Mouse (Mus musculus): Measurements from ENCODE around the gene Ptprh. TPM values are rescaled to one million over a fixed set of nuclear protein-coding genes. Genes with fewer than 3 reads are reported as not detected.

Ptprh gene
- polyA plus RNA-seq, 1 experiment, result 0.08 TPM

DNA sequence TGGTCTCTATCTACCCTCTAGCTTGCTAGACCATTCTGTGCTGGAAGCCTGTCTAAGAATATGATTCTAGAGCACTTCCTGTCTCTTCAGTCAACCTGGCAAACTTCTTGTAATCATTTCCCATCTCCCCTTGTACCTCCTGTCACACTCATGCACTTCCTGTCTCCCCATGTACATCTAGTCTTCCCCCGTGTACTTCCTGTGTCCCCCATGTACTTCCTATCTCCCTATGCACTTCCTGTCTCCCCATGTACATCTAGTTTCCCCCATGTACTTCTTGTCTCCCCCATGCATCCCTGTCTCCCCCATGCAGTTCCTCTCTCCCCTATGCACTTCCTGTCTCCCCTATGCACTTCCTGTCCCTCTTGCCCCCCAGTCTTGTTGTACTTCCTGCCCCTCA, 85.4 kb downstream of the Ptprh start:
- no peak for DNase-seq
- TF ChIP-seq CTCF (IDR thresholded peaks at IDR 0.05; ENCODE audit: insufficient read depth, low read length) (no peak), POLR2A (IDR thresholded peaks at IDR 0.05; ENCODE audit: borderline replicate concordance, extremely low read depth, low read depth, low read length) (no peak)
- Histone ChIP-seq H3K4me1 (ENCODE audit: control insufficient read depth, insufficient read depth, low read length) (no peaks in the 10 kb centered on the region), H3K4me3 (replicated peaks; ENCODE audit: extremely low read depth, low read depth, low read length) (no peak overlapping the region)
- WGBS, result 34% methylated on average over 1 of the region's 1 CpGs

DNA sequence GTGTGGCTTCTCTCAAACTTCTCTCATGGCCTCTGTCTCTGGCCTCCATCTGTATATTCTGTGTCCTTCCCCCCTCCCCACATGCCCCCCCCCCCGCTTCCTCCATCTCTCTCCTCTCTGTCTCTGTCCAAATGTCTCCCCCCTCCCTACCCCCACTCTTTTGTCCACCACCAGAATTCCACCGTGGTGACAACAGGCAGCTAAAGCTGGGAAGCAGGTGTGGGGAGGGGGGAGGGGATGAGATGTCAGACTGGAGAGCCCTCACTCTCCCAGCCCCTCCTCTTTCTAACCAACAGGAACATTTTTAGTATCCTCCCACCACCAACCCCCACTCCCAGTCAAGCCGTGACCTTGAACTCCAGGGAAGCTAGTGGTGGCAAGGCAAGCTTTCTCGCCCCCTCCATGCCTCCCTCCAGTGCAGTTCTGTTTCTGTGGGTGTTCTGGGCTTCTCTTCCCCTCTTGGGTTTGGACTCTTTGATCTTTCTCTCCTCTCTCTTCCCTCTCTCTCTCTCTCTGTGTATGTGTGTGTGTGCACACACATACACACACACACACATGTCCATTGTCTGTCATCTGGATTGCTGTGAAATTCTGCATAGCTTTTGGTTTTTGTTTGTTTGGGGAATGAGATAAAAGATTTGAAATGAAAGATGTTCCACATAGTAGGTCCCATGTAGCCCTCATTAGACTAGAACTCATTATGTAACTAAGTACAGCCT, 87.3 kb downstream of the Ptprh start, which contains the start of gene Tnnt1:
Gene Tnnt1, minus strand, starts transcription at position 51 of the 719 bp plus-strand sequence.
- no peak for DNase-seq
- Histone ChIP-seq H3K4me1 (ENCODE audit: control insufficient read depth, insufficient read depth, low read length) (no peaks in the 10 kb centered on the region), H3K4me3 (replicated peaks; ENCODE audit: extremely low read depth, low read depth, low read length) (no peak within 1 kb of the TSS)
- 40% methylated on average over 4 of the region's 4 CpGs for WGBS
- TF ChIP-seq CTCF (IDR thresholded peaks at IDR 0.05; ENCODE audit: insufficient read depth, low read length) (no peak), POLR2A (IDR thresholded peaks at IDR 0.05; ENCODE audit: borderline replicate concordance, extremely low read depth, low read depth, low read length) (no peak)

DNA sequence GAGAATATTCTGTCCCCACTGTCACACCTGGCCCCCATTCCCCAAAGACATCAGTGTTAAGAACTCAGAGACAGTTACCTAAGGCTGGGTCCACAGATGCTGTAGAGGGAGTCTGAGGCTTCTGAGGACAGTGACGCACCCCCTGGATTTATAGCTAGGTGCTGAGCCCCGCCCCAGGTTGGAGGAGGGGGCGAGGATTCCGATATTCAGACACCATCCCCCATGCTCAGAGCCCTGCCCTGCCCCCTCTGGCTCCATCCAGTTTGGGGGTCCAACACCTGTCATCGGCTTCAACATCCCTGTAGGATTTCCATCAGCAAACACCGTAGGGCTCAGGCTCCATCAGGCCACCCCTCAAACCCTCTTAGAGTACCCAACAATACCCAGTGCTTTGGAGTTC, 88.0 kb downstream of the Ptprh start:
- WGBS, result 63% methylated on average over 6 of the region's 6 CpGs

DNA sequence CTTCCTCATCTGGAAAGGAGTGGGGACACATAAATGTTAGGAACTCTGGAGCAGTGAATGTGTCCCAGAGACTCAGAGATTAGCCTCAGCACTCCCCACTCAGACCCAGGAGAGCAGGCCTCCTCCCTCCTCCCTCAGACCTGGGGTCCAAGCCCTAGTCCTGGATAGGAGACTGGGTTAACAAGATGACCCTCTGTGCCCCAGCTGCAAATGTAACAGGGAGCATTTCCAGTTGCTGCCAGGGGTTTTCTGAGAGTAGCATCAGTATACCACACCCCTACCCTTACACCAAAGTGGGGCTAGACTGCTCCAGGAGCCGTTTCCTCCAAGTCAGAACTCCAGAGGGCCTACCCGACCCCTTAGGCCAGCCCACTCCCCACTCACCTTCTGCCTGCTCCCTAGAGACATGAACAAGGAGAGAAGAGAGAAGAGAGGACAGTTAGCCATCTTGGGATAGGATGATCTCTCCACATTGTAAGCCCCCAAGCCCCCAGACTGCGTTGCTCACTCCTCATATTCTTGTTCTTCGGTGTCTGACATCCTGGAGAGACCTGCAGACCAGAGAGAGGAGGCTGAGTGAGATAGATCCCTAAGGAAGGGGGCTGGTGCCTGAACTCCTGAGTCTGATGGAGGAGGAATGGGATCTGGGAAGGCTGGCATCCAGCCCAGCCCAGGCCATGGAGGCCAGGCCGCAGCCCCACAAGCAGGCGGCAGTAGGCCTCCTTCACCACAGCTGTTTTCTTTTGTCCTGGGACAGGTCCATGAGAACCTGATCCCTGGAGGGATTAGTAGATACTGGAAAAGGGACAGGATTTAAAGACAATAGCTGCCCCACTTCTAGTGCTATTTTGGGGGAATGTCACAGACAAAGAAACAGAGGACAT, 89.8 kb downstream of the Ptprh start:
- TF ChIP-seq POLR2A (IDR thresholded peaks at IDR 0.05; ENCODE audit: borderline replicate concordance, extremely low read depth, low read depth, low read length), result no peak
- no peak for TF ChIP-seq CTCF (IDR thresholded peaks at IDR 0.05; ENCODE audit: insufficient read depth, low read length)
- Histone ChIP-seq H3K4me1 (ENCODE audit: control insufficient read depth, insufficient read depth, low read length) (no peaks in the 10 kb centered on the region), H3K4me3 (replicated peaks; ENCODE audit: extremely low read depth, low read depth, low read length) (no peak overlapping the region)
- WGBS, result 63% methylated on average over 6 of the region's 6 CpGs
- DNase-seq, result no peak

More for the DNA sequence above, 88.0 kb downstream of the Ptprh start:
- Histone ChIP-seq H3K4me3 (replicated peaks; ENCODE audit: extremely low read depth, low read depth, low read length) (no peak overlapping the region), H3K4me1 (ENCODE audit: control insufficient read depth, insufficient read depth, low read length) (no peaks in the 10 kb centered on the region)
- no peak for DNase-seq
- TF ChIP-seq POLR2A (IDR thresholded peaks at IDR 0.05; ENCODE audit: borderline replicate concordance, extremely low read depth, low read depth, low read length) (no peak), CTCF (IDR thresholded peaks at IDR 0.05; ENCODE audit: insufficient read depth, low read length) (no peak)

DNA sequence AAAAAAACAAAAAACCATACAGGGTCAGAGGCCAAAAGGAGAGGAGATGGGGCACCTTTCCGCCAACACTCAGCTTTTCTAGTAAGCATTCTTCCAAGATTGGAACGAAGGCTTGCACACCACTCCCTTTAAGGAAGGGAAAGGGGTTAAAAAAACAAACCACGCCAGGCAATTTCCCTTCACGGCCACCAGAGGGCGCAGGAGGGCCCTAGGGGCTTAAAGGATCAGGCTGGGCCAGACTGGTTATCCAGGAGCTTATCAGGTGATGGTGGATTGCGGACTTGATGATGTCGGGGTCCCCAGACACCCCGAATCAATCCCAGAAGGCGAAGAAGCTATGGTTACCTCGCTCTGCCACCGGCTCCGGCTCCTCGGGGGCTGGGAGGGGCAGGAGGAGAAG, 90.6 kb downstream of the Ptprh start:
- no peak for DNase-seq
- H3K4me1 ChIP-seq (ENCODE audit: control insufficient read depth, insufficient read depth, low read length), result no peaks in the 10 kb centered on the region
- peak; percentile 80 for TF ChIP-seq CTCF (IDR thresholded peaks at IDR 0.05; ENCODE audit: insufficient read depth, low read length)
- no peak for TF ChIP-seq POLR2A (IDR thresholded peaks at IDR 0.05; ENCODE audit: borderline replicate concordance, extremely low read depth, low read depth, low read length)
- 30% methylated on average over 13 of the region's 13 CpGs for WGBS
- H3K4me3 ChIP-seq (replicated peaks; ENCODE audit: extremely low read depth, low read depth, low read length), result no peak overlapping the region

DNA sequence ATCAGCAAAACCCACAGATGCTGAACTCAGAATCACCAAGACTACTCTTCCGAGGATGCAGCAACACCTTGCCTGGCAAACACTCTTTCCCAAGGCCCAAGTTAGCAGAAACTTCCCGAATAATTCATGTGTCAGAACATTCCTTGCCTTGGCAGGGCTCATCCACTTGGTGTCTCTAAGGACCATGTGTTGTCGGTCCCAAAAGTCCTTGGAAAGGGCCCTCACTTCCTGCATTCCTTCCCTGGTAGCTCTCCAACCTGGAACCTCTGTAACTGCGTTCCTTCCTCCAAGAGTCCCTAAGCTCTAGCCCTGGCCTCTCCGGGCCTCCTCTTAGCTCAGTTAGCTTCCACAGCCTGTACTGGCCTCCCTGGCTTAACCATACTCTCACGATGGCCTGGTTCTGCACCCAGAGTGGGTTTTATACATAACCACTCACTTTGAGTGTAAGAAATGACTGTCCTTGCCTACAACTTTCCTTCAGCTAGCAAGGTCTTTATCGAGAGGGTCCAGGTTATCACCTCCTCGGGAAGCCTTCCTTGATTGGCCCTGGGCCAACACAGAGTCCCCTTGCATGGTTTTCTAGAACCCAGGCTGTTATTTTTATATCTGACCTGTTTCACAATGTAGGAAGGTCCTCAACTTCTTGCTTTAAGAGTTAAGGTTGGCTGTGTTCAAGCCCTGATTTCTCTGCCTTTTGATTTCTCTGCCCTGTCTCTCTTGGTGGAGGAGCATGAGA, 92.2 kb downstream of the Ptprh start:
- no peak for TF ChIP-seq POLR2A (IDR thresholded peaks at IDR 0.05; ENCODE audit: borderline replicate concordance, extremely low read depth, low read depth, low read length)
- TF ChIP-seq CTCF (IDR thresholded peaks at IDR 0.05; ENCODE audit: insufficient read depth, low read length), result no peak
- 45% methylated on average over 8 of the region's 8 CpGs for WGBS
- Histone ChIP-seq H3K4me1 (ENCODE audit: control insufficient read depth, insufficient read depth, low read length) (no peaks in the 10 kb centered on the region), H3K4me3 (replicated peaks; ENCODE audit: extremely low read depth, low read depth, low read length) (no peak overlapping the region)
- no peak for DNase-seq

DNA sequence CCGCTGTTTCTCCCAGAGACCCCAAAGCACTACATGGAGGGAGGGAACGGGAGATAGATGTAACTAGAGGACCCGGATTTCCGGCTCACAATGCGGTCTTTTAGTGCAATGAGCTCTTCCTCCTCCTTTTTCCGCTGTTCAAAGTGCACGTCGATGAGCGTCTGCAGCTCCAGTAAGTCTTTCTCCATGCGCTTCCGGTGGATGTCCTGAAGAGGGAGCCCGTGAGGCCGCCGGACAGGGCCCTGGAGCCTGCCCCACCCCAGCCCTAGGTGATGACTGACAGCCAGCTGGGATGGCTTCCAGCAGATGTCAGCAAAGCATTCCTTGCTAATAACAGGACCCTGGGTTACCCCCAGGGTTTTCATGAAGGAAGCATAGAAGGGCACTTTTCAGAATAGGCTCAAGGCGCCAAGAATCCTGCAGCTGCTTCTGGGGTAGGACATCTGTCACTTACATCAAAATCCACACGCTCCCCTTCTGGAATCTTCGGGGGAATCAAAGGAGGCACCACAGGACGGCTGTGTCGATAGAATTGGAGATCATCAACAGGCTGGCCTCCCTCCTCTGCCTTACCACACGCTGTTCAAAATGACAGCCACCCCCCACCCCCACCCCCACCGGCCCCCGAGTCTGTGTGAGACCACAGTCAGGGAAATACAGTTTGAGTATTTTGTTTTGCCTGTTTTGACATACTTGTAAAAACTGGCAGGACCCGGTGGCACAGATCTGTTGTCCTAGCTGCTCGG, 93.8 kb downstream of the Ptprh start:
- no peaks in the 10 kb centered on the region for H3K4me1 ChIP-seq (ENCODE audit: control insufficient read depth, insufficient read depth, low read length)
- TF ChIP-seq CTCF (IDR thresholded peaks at IDR 0.05; ENCODE audit: insufficient read depth, low read length) (peak; percentile 66), POLR2A (IDR thresholded peaks at IDR 0.05; ENCODE audit: borderline replicate concordance, extremely low read depth, low read depth, low read length) (no peak)
- DNase-seq, result peak; percentile 62
- WGBS, result 20% methylated on average over 24 of the region's 24 CpGs
- H3K4me3 ChIP-seq (replicated peaks; ENCODE audit: extremely low read depth, low read depth, low read length), result no peak overlapping the region

DNA sequence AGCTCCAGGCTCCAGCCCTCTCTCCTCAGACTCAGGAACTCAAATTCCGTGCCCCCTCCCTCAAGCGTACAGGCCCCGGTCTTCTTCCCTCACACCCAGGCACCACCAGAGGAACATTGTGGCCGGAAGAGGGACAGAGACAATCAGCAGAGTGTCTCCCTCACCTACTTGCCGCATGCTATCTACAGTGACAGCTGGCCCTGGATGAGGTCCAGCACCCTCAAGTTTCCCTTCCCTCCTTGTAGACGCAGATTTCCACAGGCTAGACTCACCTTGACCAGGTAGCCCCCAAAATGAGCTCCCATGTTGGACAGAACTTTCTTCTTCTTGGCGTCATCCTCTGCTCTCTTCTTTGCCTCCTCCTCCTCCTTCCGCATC, 95.1 kb downstream of the Ptprh start:
- TF ChIP-seq POLR2A (IDR thresholded peaks at IDR 0.05; ENCODE audit: borderline replicate concordance, extremely low read depth, low read depth, low read length), result no peak
- TF ChIP-seq CTCF (IDR thresholded peaks at IDR 0.05; ENCODE audit: insufficient read depth, low read length), result no peak
- no peak for DNase-seq
- WGBS, result 89% methylated on average over 8 of the region's 8 CpGs
- no peak overlapping the region for H3K4me3 ChIP-seq (replicated peaks; ENCODE audit: extremely low read depth, low read depth, low read length)
- no peaks in the 10 kb centered on the region for H3K4me1 ChIP-seq (ENCODE audit: control insufficient read depth, insufficient read depth, low read length)

Data from lung, adult 2 months (tissue).